Mouse (Mus musculus) kidney, postnatal 0 days (tissue): ENCODE measurements around the gene Tmem45a. TPM values are rescaled to one million over a fixed set of nuclear protein-coding genes. Genes with fewer than 3 reads are reported as not detected.

Source experiments
- ATAC-seq: fragments of 200-750 bp; cut with Nextera tagmentation; replicated peaks from 2 replicates; pipeline ENCODE4 v1.8.0; 2017; ENCODE audit warnings: low read depth, moderate number of reproducible peaks, moderate TSS enrichment, moderate library complexity; ENCODE audit not compliant: low FRiP score
- DNase-seq: peaks from one replicate; pipeline ENCODE4 v3.0.0-alpha.2; 2016; ENCODE audit warnings: low spot score
- H3K27ac ChIP-seq: fragments of 300-500 bp; sonication (generic); 2 replicates; pipeline ENCODE4 v1.5.1; 2014; ENCODE audit warnings: mild to moderate bottlenecking
- H3K27me3 ChIP-seq: fragments of 300-500 bp; sonication (generic); 2 replicates; pipeline ENCODE4 v1.6.1; 2014; ENCODE audit warnings: low read length, mixed read lengths; ENCODE audit not compliant: insufficient read depth
- H3K36me3 ChIP-seq: fragments of 300-500 bp; sonication (generic); 2 replicates; pipeline ENCODE4 v1.6.1; 2014; ENCODE audit warnings: low read length, mixed read lengths; ENCODE audit not compliant: insufficient read depth
- H3K4me1 ChIP-seq: fragments of 300-500 bp; sonication (generic); replicated peaks from 2 replicates; pipeline ENCODE4 v1.6.1; 2014; ENCODE audit warnings: antibody characterized with exemption, low read length, mixed read lengths; ENCODE audit not compliant: insufficient read depth
- H3K4me2 ChIP-seq: fragments of 300-500 bp; sonication (generic); 2 replicates; pipeline ENCODE4 v1.6.1; 2014; ENCODE audit warnings: mild to moderate bottlenecking, low read length, moderate library complexity, mixed read lengths
- H3K4me3 ChIP-seq: fragments of 300-500 bp; sonication (generic); replicated peaks from 2 replicates; pipeline ENCODE4 v1.5.1; 2014; ENCODE audit warnings: low read depth, low read length
- H3K9ac ChIP-seq: fragments of 300-500 bp; sonication (generic); 2 replicates; pipeline ENCODE4 v1.6.1; 2014; ENCODE audit warnings: low read depth, low read length
- H3K9me3 ChIP-seq: fragments of 300-500 bp; sonication (generic); replicated peaks from 2 replicates; pipeline ENCODE4 v1.6.1; 2016; ENCODE audit warnings: low read length, inconsistent platforms, mixed read lengths
- CTCF ChIP-seq: IDR thresholded peaks from 2 replicates; pipeline ENCODE4 v1.5.1; 2016; ENCODE audit warnings: antibody characterized with exemption, low read depth, mild to moderate bottlenecking, moderate library complexity
- WGBS: fragments of 180-500 bp; shearing (Covaris S2); extraction: QIAGEN DNeasy Blood & Tissue Kit; methylation state at CpG from one replicate; pipeline ENCODE4 v1.1.7; 2014; 5-methylcytosine and 5-hydroxymethylcytosine counted together
- polyA plus RNA-seq: library from polyadenylated mRNA; unstranded; fragments of >200 nt; fragmentation: Nextera tagmentation; extraction: Ambion mirVana; gene quantifications from 2 replicates; pipeline ENCODE4 v1.2.1, GENCODE M21; 2015

The Tmem45a gene
- polyA plus RNA-seq, 1 experiment from 2014 or later = 20.4 TPM

- whole genome bisulfite sequencing = 78% methylated on average over 5 of the region's 5 CpGs
- ATAC-seq = no peak
Measured at GRCm38 (mm10) chr16:56891583-56891982, 5.6 kb upstream of the Tmem45a start.

GRCm38 (mm10) chr16:56886616-56887116, 700 bp upstream of the Tmem45a start:
- no peak for TF ChIP-seq CTCF
- peak overlapping the region; percentile 81 for H3K4me2 ChIP-seq
- H3K27ac ChIP-seq = no peak overlapping the region
- no peaks in the 10 kb centered on the region for H3K36me3 ChIP-seq
- H3K4me3 ChIP-seq = peak overlapping the region; percentile 45
- no peaks in the 10 kb centered on the region for H3K4me1 ChIP-seq
- WGBS = 23% methylated on average over 9 of the region's 9 CpGs
- no peaks in the 10 kb centered on the region for H3K27me3 ChIP-seq
- H3K9me3 ChIP-seq = no peaks in the 10 kb centered on the region
- DNase-seq (no peak), ATAC-seq (no peak)
- H3K9ac ChIP-seq = 0 out of 2 replicates have a peak overlapping the region, but pooled peaks have one; percentile 27

More at GRCm38 (mm10) chr16:56891583-56891982, 5.6 kb upstream of the Tmem45a start:
- no peak for DNase-seq
- Histone ChIP-seq H3K4me2 (no peak overlapping the region), H3K4me3 (no peak overlapping the region), H3K9ac (no peak overlapping the region), H3K27me3 (no peaks in the 10 kb centered on the region), H3K4me1 (no peaks in the 10 kb centered on the region), H3K9me3 (no peaks in the 10 kb centered on the region), H3K27ac (no peak overlapping the region), H3K36me3 (no peaks in the 10 kb centered on the region)
- no peak for TF ChIP-seq CTCF

DNA sequence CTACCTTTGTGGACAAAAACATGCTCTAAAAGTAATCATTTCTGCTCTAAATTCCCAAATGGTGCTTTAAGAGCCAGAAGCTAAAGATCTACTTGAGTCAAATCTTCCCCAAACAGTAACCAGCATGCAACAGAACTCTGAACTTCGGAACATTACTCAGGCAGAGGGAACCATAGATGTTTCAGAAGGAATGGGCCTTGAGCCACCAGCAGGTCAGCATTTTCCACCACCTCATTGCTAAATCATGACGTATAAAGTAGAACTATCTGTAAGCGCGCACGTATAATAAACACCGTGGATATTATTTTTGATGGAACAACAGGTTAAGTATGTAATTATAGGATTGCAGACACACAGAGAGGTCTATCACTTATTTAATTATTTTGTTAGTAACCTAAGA, 1.2 kb downstream of the Tmem45a start:
- ATAC-seq = no peak
- peak; percentile 29 for DNase-seq
- no peaks in the 10 kb centered on the region for H3K9me3 ChIP-seq
- H3K27me3 ChIP-seq = no peaks in the 10 kb centered on the region
- no peaks in the 10 kb centered on the region for H3K36me3 ChIP-seq
- no peak overlapping the region for H3K9ac ChIP-seq
- TF ChIP-seq CTCF = no peak
- 84% methylated on average over 6 of the region's 6 CpGs for WGBS
- H3K4me2 ChIP-seq = peak overlapping the region; percentile 81
- no peak overlapping the region for H3K4me3 ChIP-seq
- no peaks in the 10 kb centered on the region for H3K4me1 ChIP-seq
- H3K27ac ChIP-seq = no peak overlapping the region

- no peak for TF ChIP-seq CTCF
- Histone ChIP-seq H3K9ac (no peak overlapping the region), H3K9me3 (no peaks in the 10 kb centered on the region), H3K27me3 (no peaks in the 10 kb centered on the region), H3K36me3 (no peaks in the 10 kb centered on the region), H3K4me2 (no peak overlapping the region), H3K4me3 (no peak overlapping the region), H3K4me1 (no peaks in the 10 kb centered on the region), H3K27ac (no peak overlapping the region)
- 43% methylated on average over 2 of the region's 2 CpGs for WGBS
- ATAC-seq = no peak
- no peak for DNase-seq
Measured at GRCm38 (mm10) chr16:56873410-56873809, 12.6 kb downstream of the Tmem45a start.

GRCm38 (mm10) chr16:56870458-56870857, 15.5 kb downstream of the Tmem45a start:
- H3K9me3 ChIP-seq = no peaks in the 10 kb centered on the region
- no peak overlapping the region for H3K4me2 ChIP-seq
- no peaks in the 10 kb centered on the region for H3K4me1 ChIP-seq
- 0 out of 2 replicates have a peak overlapping the region, but pooled peaks have one; percentile 13 for H3K27ac ChIP-seq
- ATAC-seq (no peak), DNase-seq (no peak)
- no peaks in the 10 kb centered on the region for H3K27me3 ChIP-seq
- H3K9ac ChIP-seq = no peak overlapping the region
- no peak overlapping the region for H3K4me3 ChIP-seq
- no peak for TF ChIP-seq CTCF
- 64% methylated on average over 3 of the region's 3 CpGs for WGBS
- H3K36me3 ChIP-seq = no peaks in the 10 kb centered on the region

GRCm38 (mm10) chr16:56868361-56868760, 17.6 kb downstream of the Tmem45a start:
- Histone ChIP-seq H3K27me3 (no peaks in the 10 kb centered on the region), H3K4me1 (no peaks in the 10 kb centered on the region), H3K36me3 (no peaks in the 10 kb centered on the region), H3K4me3 (no peak overlapping the region), H3K4me2 (no peak overlapping the region), H3K9me3 (no peaks in the 10 kb centered on the region), H3K27ac (no peak overlapping the region), H3K9ac (no peak overlapping the region)
- no peak for TF ChIP-seq CTCF
- WGBS = 85% methylated on average over 5 of the region's 5 CpGs
- ATAC-seq (no peak), DNase-seq (no peak)

- no peak overlapping the region for H3K27ac ChIP-seq
- no peak overlapping the region for H3K4me3 ChIP-seq
- no peaks in the 10 kb centered on the region for H3K9me3 ChIP-seq
- H3K4me2 ChIP-seq = no peak overlapping the region
- WGBS = 39% methylated on average over 4 of the region's 4 CpGs
- no peak overlapping the region for H3K9ac ChIP-seq
- TF ChIP-seq CTCF = no peak
- H3K4me1 ChIP-seq = no peaks in the 10 kb centered on the region
- H3K27me3 ChIP-seq = no peaks in the 10 kb centered on the region
- H3K36me3 ChIP-seq = no peaks in the 10 kb centered on the region
- ATAC-seq (no peak), DNase-seq (no peak)
Measured at GRCm38 (mm10) chr16:56867591-56867990, 18.4 kb downstream of the Tmem45a start.
